Mouse (Mus musculus) heart, embryonic 16.5 days (tissue): ENCODE results near the gene Pcsk1n. TPM values are rescaled to one million over a fixed set of nuclear protein-coding genes. Genes with fewer than 3 reads are reported as not detected.

ENCODE experiments used
- ATAC-seq: fragments of 200-750 bp; cut with Nextera tagmentation; replicated peaks from 2 replicates; pipeline ENCODE4 v1.8.0; 2017; ENCODE audit warnings: moderate number of reproducible peaks; ENCODE audit not compliant: insufficient read depth, low FRiP score; ENCODE audit errors: extremely low read depth
- H3K27ac ChIP-seq: fragments of 300-500 bp; sonication (generic); 2 replicates; pipeline ENCODE4 v1.5.1; 2014; ENCODE audit warnings: mild to moderate bottlenecking, low read length, control low read depth, moderate library complexity
- H3K27me3 ChIP-seq: fragments of 300-500 bp; sonication (generic); 2 replicates; pipeline ENCODE4 v1.6.1; 2014; ENCODE audit warnings: low read length, mixed read lengths; ENCODE audit not compliant: control insufficient read depth, insufficient read depth
- H3K36me3 ChIP-seq: fragments of 300-500 bp; sonication (generic); 2 replicates; pipeline ENCODE4 v1.6.1; 2014; ENCODE audit not compliant: control insufficient read depth, insufficient read depth
- H3K4me1 ChIP-seq: fragments of 300-500 bp; sonication (generic); 2 replicates; pipeline ENCODE4 v1.6.1; 2014; ENCODE audit warnings: low read length, mixed read lengths; ENCODE audit not compliant: control insufficient read depth, insufficient read depth
- H3K4me2 ChIP-seq: fragments of 300-500 bp; sonication (generic); 2 replicates; pipeline ENCODE4 v1.6.1; 2014; ENCODE audit warnings: low read depth, mild to moderate bottlenecking, control low read depth, low read length
- H3K4me3 ChIP-seq: fragments of 300-500 bp; sonication (generic); 2 replicates; pipeline ENCODE4 v1.5.1; 2014; ENCODE audit warnings: mild to moderate bottlenecking, control low read depth, low read length
- H3K9ac ChIP-seq: fragments of 300-500 bp; sonication (generic); 2 replicates; pipeline ENCODE4 v1.6.1; 2014; ENCODE audit warnings: low read length, control low read depth
- H3K9me3 ChIP-seq: fragments of 300-500 bp; sonication (generic); replicated peaks from 2 replicates; pipeline ENCODE4 v1.6.1; 2016; ENCODE audit warnings: low read length; ENCODE audit not compliant: control insufficient read depth
- WGBS: fragments of 180-500 bp; shearing (Covaris S2); extraction: QIAGEN DNeasy Blood & Tissue Kit; methylation state at CpG from one replicate; pipeline ENCODE4 v1.1.7; 2014; 5-methylcytosine and 5-hydroxymethylcytosine counted together
- polyA plus RNA-seq: library from polyadenylated mRNA; unstranded; fragments of >200 nt; fragmentation: Nextera tagmentation; extraction: Ambion mirVana; gene quantifications from 2 replicates; pipeline ENCODE4 v1.2.1, GENCODE M21; 2015

Gene Pcsk1n
- polyA plus RNA-seq, 1 experiment from 2014 or later, result 0.42 TPM

DNA sequence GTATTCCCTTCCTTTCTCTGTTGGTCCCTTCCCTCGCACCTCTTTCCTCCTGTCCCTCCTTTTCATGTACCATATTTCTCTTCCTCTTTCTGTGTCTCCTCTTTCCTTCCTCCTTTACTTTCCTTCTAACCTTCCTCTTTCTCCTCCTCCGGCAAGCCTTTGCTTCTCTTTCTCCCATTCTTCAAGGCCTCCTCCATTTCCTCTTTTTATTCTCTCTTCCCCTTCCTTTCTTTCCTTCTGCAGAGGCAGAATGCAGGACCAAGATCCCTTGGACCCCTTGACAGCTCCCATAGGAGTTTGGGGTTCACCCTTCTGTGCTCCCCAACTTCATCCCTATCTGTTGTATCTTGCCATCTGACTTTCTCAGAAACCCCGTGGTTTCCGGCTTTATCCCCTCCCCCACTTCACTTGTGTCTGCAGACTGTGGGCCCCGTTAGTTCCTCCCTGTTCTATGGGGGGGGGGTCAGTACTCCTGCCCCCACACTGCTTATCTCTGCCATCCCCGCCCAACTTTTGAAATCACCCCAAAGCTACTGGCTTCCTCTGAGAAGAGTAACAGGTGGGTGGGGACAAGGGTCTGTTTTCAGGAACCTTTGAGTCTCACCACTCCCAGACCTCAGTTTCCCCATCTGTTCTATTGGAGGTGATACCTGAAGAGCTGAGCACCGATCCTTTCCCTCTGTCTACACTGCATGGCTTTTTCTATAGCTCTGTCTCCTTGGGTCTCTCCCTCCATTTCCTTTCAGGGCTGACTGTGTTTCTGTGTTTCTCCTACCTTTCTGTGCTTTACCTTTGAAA lies 44.4 kb downstream of the Pcsk1n start:
- Histone ChIP-seq H3K36me3 (no peaks in the 10 kb centered on the region), H3K9ac (no peak overlapping the region), H3K4me1 (no peaks in the 10 kb centered on the region), H3K27ac (no peak overlapping the region), H3K4me3 (no peak overlapping the region), H3K9me3 (no peaks in the 10 kb centered on the region), H3K27me3 (no peaks in the 10 kb centered on the region), H3K4me2 (no peak overlapping the region)
- ATAC-seq, result no peak
- WGBS, result 55% methylated on average over 7 of the region's 7 CpGs

DNA sequence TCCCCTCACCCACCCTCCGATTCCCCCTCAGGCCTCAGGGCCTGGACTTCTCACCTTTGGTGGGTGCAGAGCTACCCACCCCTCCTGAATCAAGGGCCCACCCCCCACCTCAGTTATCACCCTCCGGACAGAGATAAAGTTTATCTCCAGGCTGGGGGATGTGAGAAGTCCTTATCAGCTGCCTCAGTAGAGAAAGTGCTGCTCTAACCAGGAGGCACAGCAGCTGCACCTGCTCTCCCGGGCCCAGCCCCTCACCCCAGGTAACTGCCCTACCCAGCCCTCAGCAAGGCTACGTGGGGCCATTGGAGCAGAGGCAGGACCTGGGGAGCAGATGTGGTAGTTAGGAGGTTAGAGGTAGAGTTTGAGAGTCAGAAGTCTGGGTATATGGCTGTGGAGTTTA lies 46.5 kb downstream of the Pcsk1n start:
- Histone ChIP-seq H3K9ac (no peak overlapping the region), H3K4me3 (no peak overlapping the region), H3K4me1 (peaks cover 2% of the 10 kb centered on the region; the same call in 1 of the 2 replicates), H3K27ac (no peak overlapping the region), H3K4me2 (no peak overlapping the region), H3K9me3 (no peaks in the 10 kb centered on the region), H3K27me3 (no peaks in the 10 kb centered on the region), H3K36me3 (no peaks in the 10 kb centered on the region)
- WGBS, result 40% methylated on average over 4 of the region's 4 CpGs
- ATAC-seq, result no peak

DNA sequence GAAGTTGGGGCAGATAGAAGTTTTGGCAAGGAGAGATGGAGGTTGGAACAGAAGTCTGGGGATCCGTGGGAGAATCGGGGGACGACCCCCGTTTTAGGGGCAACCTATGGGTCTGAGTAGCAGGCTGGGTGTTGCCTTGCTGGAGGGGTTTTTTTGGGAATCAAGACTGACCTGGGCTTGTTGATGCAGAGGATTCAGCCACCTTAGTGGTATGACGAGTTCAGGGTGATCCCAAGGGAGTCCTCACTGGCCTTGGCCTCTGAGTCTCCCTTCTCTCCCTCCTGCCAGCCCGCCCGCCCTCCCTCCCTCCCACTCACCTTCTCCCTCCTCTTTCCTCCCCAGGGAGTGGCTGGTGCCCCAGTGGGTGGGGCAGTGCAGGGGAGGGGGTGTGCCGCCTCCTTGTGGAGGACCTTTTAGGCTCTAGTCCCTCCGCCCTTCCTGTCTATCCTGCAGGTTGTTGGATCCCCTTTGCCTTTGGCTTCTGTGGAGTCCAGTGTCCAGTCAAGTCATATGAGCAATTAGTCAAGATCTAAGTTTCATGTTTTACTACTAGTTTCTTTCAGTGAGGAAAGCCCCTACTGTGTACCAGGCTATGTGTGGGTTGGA lies 48.1 kb downstream of the Pcsk1n start:
- Histone ChIP-seq H3K9me3 (no peaks in the 10 kb centered on the region), H3K36me3 (no peaks in the 10 kb centered on the region), H3K27me3 (no peaks in the 10 kb centered on the region), H3K4me2 (no peak overlapping the region), H3K27ac (no peak overlapping the region), H3K4me3 (no peak overlapping the region), H3K4me1 (peaks cover 2% of the 10 kb centered on the region; the same call in 1 of the 2 replicates), H3K9ac (no peak overlapping the region)
- 70% methylated on average over 8 of the region's 9 CpGs for WGBS
- no peak for ATAC-seq

GRCm38 (mm10) chrX:7968226-7968625 lies 48.6 kb downstream of the Pcsk1n start:
- H3K27me3 ChIP-seq, result no peaks in the 10 kb centered on the region
- 55% methylated on average over 8 of the region's 8 CpGs for WGBS
- no peak overlapping the region for H3K27ac ChIP-seq
- no peak for ATAC-seq
- no peak overlapping the region for H3K4me3 ChIP-seq
- no peaks in the 10 kb centered on the region for H3K9me3 ChIP-seq
- H3K4me2 ChIP-seq, result no peak overlapping the region
- H3K4me1 ChIP-seq, result peaks cover 2% of the 10 kb centered on the region; the same call in 1 of the 2 replicates
- no peaks in the 10 kb centered on the region for H3K36me3 ChIP-seq
- no peak overlapping the region for H3K9ac ChIP-seq

- no peaks in the 10 kb centered on the region for H3K27me3 ChIP-seq
- no peak overlapping the region for H3K4me2 ChIP-seq
- no peak for ATAC-seq
- no peaks in the 10 kb centered on the region for H3K36me3 ChIP-seq
- WGBS, result 82% methylated on average over 3 of the region's 3 CpGs
- no peaks in the 10 kb centered on the region for H3K9me3 ChIP-seq
- peaks cover 2% of the 10 kb centered on the region; the same call in 1 of the 2 replicates for H3K4me1 ChIP-seq
- no peak overlapping the region for H3K4me3 ChIP-seq
- no peak overlapping the region for H3K9ac ChIP-seq
- no peak overlapping the region for H3K27ac ChIP-seq
Measured at GRCm38 (mm10) chrX:7968899-7969298, 49.3 kb downstream of the Pcsk1n start.

DNA sequence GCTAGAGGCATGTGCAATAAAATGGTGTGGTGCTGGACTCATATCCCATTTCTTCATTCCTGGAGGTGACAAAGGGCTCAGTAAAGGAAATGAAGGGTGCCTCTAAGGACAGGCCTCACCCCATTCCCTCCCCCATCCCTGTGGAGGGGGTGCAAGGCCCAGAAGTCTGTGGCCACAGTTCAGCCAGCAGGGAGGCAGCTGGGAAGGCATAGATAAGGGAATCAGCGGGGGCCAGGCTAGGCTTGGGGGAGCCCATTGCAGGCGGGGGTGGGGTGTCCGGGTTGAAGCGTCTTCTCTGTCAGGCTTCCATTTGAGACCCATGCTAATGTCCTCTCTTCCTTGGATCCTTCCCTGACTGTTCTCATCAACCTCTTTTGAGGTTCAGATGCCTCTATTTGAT lies 51.7 kb downstream of the Pcsk1n start:
- no peak overlapping the region for H3K9ac ChIP-seq
- no peaks in the 10 kb centered on the region for H3K9me3 ChIP-seq
- no peaks in the 10 kb centered on the region for H3K36me3 ChIP-seq
- no peaks in the 10 kb centered on the region for H3K27me3 ChIP-seq
- ATAC-seq, result no peak
- H3K27ac ChIP-seq, result no peak overlapping the region
- 45% methylated on average over 4 of the region's 4 CpGs for WGBS
- H3K4me1 ChIP-seq, result peaks cover 2% of the 10 kb centered on the region; the same call in 1 of the 2 replicates
- H3K4me2 ChIP-seq, result no peak overlapping the region
- no peak overlapping the region for H3K4me3 ChIP-seq

Other genes with a start within 250 kb of the Pcsk1n start
- gene Plp2, start 248.4 kb upstream of the Pcsk1n start, polyA plus RNA-seq, result 142 and 150 TPM in 2 replicates
- 0.60 and 1.1 TPM in 2 replicates for gene Magix, start 238.6 kb upstream of the Pcsk1n start, polyA plus RNA-seq
- gene Gpkow, start 222.7 kb upstream of the Pcsk1n start, polyA plus RNA-seq, result 33.2 and 33.5 TPM in 2 replicates
- gene Wdr45, start 205.5 kb upstream of the Pcsk1n start, polyA plus RNA-seq, result 31.5 and 35.3 TPM in 2 replicates
- gene Gm45208, start 197.6 kb upstream of the Pcsk1n start, polyA plus RNA-seq, result not detected in 2 replicates
- 32.4 and 34.0 TPM in 2 replicates for gene Praf2, start 191.4 kb upstream of the Pcsk1n start, polyA plus RNA-seq
- 4.1 and 8.5 TPM in 2 replicates for gene Ccdc120, start 168.9 kb upstream of the Pcsk1n start, polyA plus RNA-seq
- 19.1 TPM in 2 replicates for gene Tfe3, start 157.3 kb upstream of the Pcsk1n start, polyA plus RNA-seq
- gene Gripap1, start 130.1 kb upstream of the Pcsk1n start, polyA plus RNA-seq, result 29.8 and 30.7 TPM in 2 replicates
- gene Kcnd1, start 97.5 kb upstream of the Pcsk1n start, polyA plus RNA-seq, result 0.46 and 0.54 TPM in 2 replicates
- 27.1 and 27.4 TPM in 2 replicates for gene Otud5, start 78.5 kb upstream of the Pcsk1n start, polyA plus RNA-seq
- gene Pim2, start 41.6 kb upstream of the Pcsk1n start, polyA plus RNA-seq, result 6.1 and 6.4 TPM in 2 replicates
- gene Slc35a2, start 35.8 kb upstream of the Pcsk1n start, polyA plus RNA-seq, result 28.9 and 30.5 TPM in 2 replicates
- 74.7 and 82.7 TPM in 2 replicates for gene Pqbp1, start 20.6 kb upstream of the Pcsk1n start, polyA plus RNA-seq
- gene Timm17b, start 20.5 kb upstream of the Pcsk1n start, polyA plus RNA-seq, result 114 and 122 TPM in 2 replicates
- gene Gm10491, start 12.0 kb upstream of the Pcsk1n start, polyA plus RNA-seq, result not detected in 2 replicates
- not detected in 2 replicates for gene Gm10490, start 10.3 kb upstream of the Pcsk1n start, polyA plus RNA-seq
- not detected in 2 replicates for gene Eras, start 8.8 kb downstream of the Pcsk1n start, polyA plus RNA-seq
- gene Hdac6, start 28.1 kb downstream of the Pcsk1n start, polyA plus RNA-seq, result 26.1 and 26.7 TPM in 2 replicates
- gene Gata1, start 58.2 kb downstream of the Pcsk1n start, polyA plus RNA-seq, result 1.1 and 1.4 TPM in 2 replicates
- 0.74 and 0.77 TPM in 2 replicates for gene Glod5, start 98.7 kb downstream of the Pcsk1n start, polyA plus RNA-seq
- 31.3 and 33.7 TPM in 2 replicates for gene Suv39h1, start 154.9 kb downstream of the Pcsk1n start, polyA plus RNA-seq
- gene Was, start 170.7 kb downstream of the Pcsk1n start, polyA plus RNA-seq, result 0.62 and 2.2 TPM in 2 replicates
- gene Wdr13, start 213.1 kb downstream of the Pcsk1n start, polyA plus RNA-seq, result 27.5 and 27.6 TPM in 2 replicates
- 295 and 339 TPM in 2 replicates for gene Rbm3, start 226.1 kb downstream of the Pcsk1n start, polyA plus RNA-seq